Mouse (Mus musculus) left cerebral cortex, postnatal 36 days (tissue): Measurements from ENCODE around the gene Anks1. TPM values are rescaled to one million over a fixed set of nuclear protein-coding genes. Genes with fewer than 3 reads are reported as not detected.

ENCODE experiments used
- DNase-seq, 2 experiments: peaks; one replicate each; pipeline ENCODE4 v3.0.0; 2021 to 2022; ENCODE audit warnings: low spot score in 2 of 2, mixed read lengths in 1 of 2
- intact Hi-C: fragments of 180-260 bp; cut with DNase I; formaldehyde crosslinking; loops from one replicate; pipeline ENCODE4 v1.15.1; 2025
- total RNA-seq, 2 experiments: library from RNA; stranded (reverse); gene quantifications; 2 replicates each; pipeline ENCODE4 v1.2.3; 2021

Gene Anks1
- total RNA-seq, 2 experiments from 2014 or later = 34.5 to 42.3 TPM

- intact Hi-C loops = no loop called here
- no peak for DNase-seq
These were observed 15.9 kb downstream of the Anks1 start for GRCm38 (mm10) chr17:27925054-27925453.

GRCm38 (mm10) chr17:27925504-27925903 lies 16.4 kb downstream of the Anks1 start:
- DNase-seq = no peak
- intact Hi-C loops = no loop called here

GRCm38 (mm10) chr17:27930291-27930690 lies 21.2 kb downstream of the Anks1 start:
- intact Hi-C loops = no loop called here
- no peak for DNase-seq

GRCm38 (mm10) chr17:27931826-27932225 lies 22.7 kb downstream of the Anks1 start:
- no peak for DNase-seq
- intact Hi-C loops = no loop called here

- intact Hi-C loops = no loop called here
- no peak for DNase-seq
These were observed 25.2 kb downstream of the Anks1 start for GRCm38 (mm10) chr17:27934136-27934910.

- intact Hi-C loops = no loop called here
These were observed 26.0 kb downstream of the Anks1 start for GRCm38 (mm10) chr17:27935091-27935490.

GRCm38 (mm10) chr17:27937054-27937615 lies 28.0 kb downstream of the Anks1 start:
- no peak for DNase-seq
- intact Hi-C loops = no loop called here

More at GRCm38 (mm10) chr17:27935091-27935490, 26.0 kb downstream of the Anks1 start:
- DNase-seq = no peak

- DNase-seq = no peak
- intact Hi-C loops = no loop called here
These were observed 29.1 kb downstream of the Anks1 start for GRCm38 (mm10) chr17:27938121-27938754.

GRCm38 (mm10) chr17:27939028-27939427 lies 29.9 kb downstream of the Anks1 start:
- intact Hi-C loops = no loop called here

GRCm38 (mm10) chr17:27940352-27940751 lies 31.2 kb downstream of the Anks1 start:
- no peak for DNase-seq
- intact Hi-C loops = no loop called here

More at GRCm38 (mm10) chr17:27939028-27939427, 29.9 kb downstream of the Anks1 start:
- DNase-seq = no peak

GRCm38 (mm10) chr17:27941178-27941577 lies 32.1 kb downstream of the Anks1 start:
- intact Hi-C loops = no loop called here
- no peak for DNase-seq

GRCm38 (mm10) chr17:27941698-27942097 lies 32.6 kb downstream of the Anks1 start:
- no peak for DNase-seq
- intact Hi-C loops = no loop called here

GRCm38 (mm10) chr17:27942131-27942530 lies 33.0 kb downstream of the Anks1 start:
- intact Hi-C loops = no loop called here
- DNase-seq = no peak

GRCm38 (mm10) chr17:27945546-27946216 lies 36.6 kb downstream of the Anks1 start:
- intact Hi-C loops = no loop called here
- DNase-seq = no peak

- intact Hi-C loops = no loop called here
- DNase-seq = no peak
These were observed 37.3 kb downstream of the Anks1 start for GRCm38 (mm10) chr17:27946371-27946770.

- intact Hi-C loops = no loop called here
- DNase-seq = no peak
These were observed 38.0 kb downstream of the Anks1 start for GRCm38 (mm10) chr17:27947155-27947554.

GRCm38 (mm10) chr17:27953136-27953535 lies 44.0 kb downstream of the Anks1 start:
- no peak for DNase-seq
- intact Hi-C loops = no loop called here

- no peak for DNase-seq
- intact Hi-C loops = no loop called here
These were observed 45.7 kb downstream of the Anks1 start for GRCm38 (mm10) chr17:27954629-27955402.

GRCm38 (mm10) chr17:27957649-27958048 lies 48.5 kb downstream of the Anks1 start:
- intact Hi-C loops = no loop called here
- DNase-seq = no peak
